Mouse (Mus musculus): ENCODE measurements around the gene Il1rapl2.
"Not testable (repeated sequence)": the region's sequence is repeated elsewhere in the genome, so short reads cannot be mapped to it uniquely, and the experiment has no call there.

Il1rapl2 gene

GRCm38 (mm10) chrX:138209480-138209879, 639.1 kb downstream of the Il1rapl2 start, which contains the start of gene Tex13a:
Gene Tex13a (minus strand): TSS chrX:138209580.
- DNase-seq (ENCODE audit: low spot score in 2 of 2) = no peak

GRCm38 (mm10) chrX:138234626-138235025, 664.2 kb downstream of the Il1rapl2 start:
- no peak for DNase-seq (ENCODE audit: low spot score in 2 of 2)

- not testable (repeated sequence) for DNase-seq (ENCODE audit: low spot score in 2 of 2)
These were observed 778.3 kb downstream of the Il1rapl2 start for GRCm38 (mm10) chrX:138348736-138349135.

GRCm38 (mm10) chrX:138433794-138434193, 863.4 kb downstream of the Il1rapl2 start:
- DNase-seq (ENCODE audit: low spot score in 2 of 2) = no peak

- DNase-seq (ENCODE audit: low spot score in 2 of 2) = peak; percentile 41 to 52
These were observed 867.5 kb downstream of the Il1rapl2 start for GRCm38 (mm10) chrX:138437939-138438338.

GRCm38 (mm10) chrX:138449856-138450255, 879.4 kb downstream of the Il1rapl2 start:
- no peak for DNase-seq (ENCODE audit: low spot score in 2 of 2)

GRCm38 (mm10) chrX:138478488-138478887, 908.1 kb downstream of the Il1rapl2 start:
- no peak for DNase-seq (ENCODE audit: low spot score in 2 of 2)

GRCm38 (mm10) chrX:138500510-138500909, 930.1 kb downstream of the Il1rapl2 start:
- no peak for DNase-seq (ENCODE audit: low spot score in 2 of 2)

- no peak for DNase-seq (ENCODE audit: low spot score in 2 of 2)
These were observed 934.6 kb downstream of the Il1rapl2 start for GRCm38 (mm10) chrX:138505049-138505448.

- DNase-seq (ENCODE audit: low spot score in 2 of 2) = no peak
These were observed 1049.7 kb downstream of the Il1rapl2 start for GRCm38 (mm10) chrX:138620106-138620505.

- DNase-seq (ENCODE audit: low spot score in 2 of 2) = no peak
These were observed 1054.9 kb downstream of the Il1rapl2 start for GRCm38 (mm10) chrX:138625311-138625710.

- no peak for DNase-seq (ENCODE audit: low spot score in 2 of 2)
These were observed 1152.0 kb downstream of the Il1rapl2 start for GRCm38 (mm10) chrX:138722372-138722771.

GRCm38 (mm10) chrX:138800958-138801357, 1230.5 kb downstream of the Il1rapl2 start:
- DNase-seq (ENCODE audit: low spot score in 2 of 2) = no peak

GRCm38 (mm10) chrX:138831876-138832275, 1261.5 kb downstream of the Il1rapl2 start:
- DNase-seq (ENCODE audit: low spot score in 2 of 2) = no peak

- no peak for DNase-seq (ENCODE audit: low spot score in 2 of 2)
These were observed 1263.5 kb downstream of the Il1rapl2 start for GRCm38 (mm10) chrX:138833894-138834293.

GRCm38 (mm10) chrX:138838381-138838780, 1268.0 kb downstream of the Il1rapl2 start:
- peak; percentile 7 to 15 for DNase-seq (ENCODE audit: low spot score in 2 of 2)

Measured in heart, adult 9 months (tissue).